Mouse (Mus musculus) G1E (cell line): ENCODE data around the gene Ruvbl2. TPM values are rescaled to one million over a fixed set of nuclear protein-coding genes. Genes with fewer than 3 reads are reported as not detected.
A peak's percentile ranks its signal among the peaks of the same experiment; 100 is the strongest.

ENCODE experiments used
- ATAC-seq: 2 replicates; pipeline ENCODE4 v1.8.0; 2016; ENCODE audit warnings: mild to moderate bottlenecking; ENCODE audit not compliant: insufficient number of reproducible peaks, poor library complexity, low FRiP score, severe bottlenecking; ENCODE audit errors: extremely low read depth
- DNase-seq: peaks from one replicate; pipeline ENCODE4 v3.0.0; 2012; ENCODE audit warnings: low spot score
- H3K27me3 ChIP-seq: 2 replicates; pipeline ENCODE4 v1.6.1; 2012; ENCODE audit warnings: mild to moderate bottlenecking, low read length, inconsistent platforms; ENCODE audit not compliant: insufficient read depth
- H3K36me3 ChIP-seq: replicated peaks from 2 replicates; pipeline ENCODE3; 2012; ENCODE audit warnings: mild to moderate bottlenecking, inconsistent platforms
- H3K4me1 ChIP-seq: 2 replicates; pipeline ENCODE4 v1.6.1; 2012; ENCODE audit warnings: low read depth, low read length, inconsistent platforms, mixed read lengths; ENCODE audit not compliant: insufficient read depth
- H3K4me3 ChIP-seq: 2 replicates; pipeline ENCODE4 v1.5.1; 2012; ENCODE audit warnings: low read depth, mild to moderate bottlenecking, inconsistent platforms, low read length, moderate library complexity, mixed read lengths
- H3K9me3 ChIP-seq: replicated peaks from 2 replicates; pipeline ENCODE4 v1.6.1; 2012; ENCODE audit warnings: inconsistent platforms
- CTCF ChIP-seq: IDR thresholded peaks from 2 replicates; pipeline ENCODE4 v1.5.1; 2012; ENCODE audit warnings: low read depth, low read length, inconsistent platforms, mixed read lengths
- GATA1 ChIP-seq: IDR thresholded peaks from 2 replicates; pipeline ENCODE4 v1.6.1; 2012; ENCODE audit warnings: borderline replicate concordance, low read length, inconsistent platforms, mixed read lengths
- GATA2 ChIP-seq: IDR thresholded peaks from 2 replicates; pipeline ENCODE4 v1.6.1; 2012; ENCODE audit warnings: low read depth, low read length, inconsistent platforms, borderline replicate concordance
- POLR2AphosphoS5 ChIP-seq: IDR thresholded peaks from 2 replicates; pipeline ENCODE4 v1.6.1; 2012; ENCODE audit warnings: low read depth, low read length, inconsistent platforms; ENCODE audit not compliant: insufficient replicate concordance
- TAL1 ChIP-seq: conservative IDR thresholded peaks from 2 replicates; pipeline ENCODE4 v1.6.1; 2012; ENCODE audit warnings: low read depth, low read length, inconsistent platforms, mixed read lengths
- polyA plus RNA-seq: library from polyadenylated mRNA; stranded (reverse); fragments of >175 nt; gene quantifications from 2 replicates; pipeline ENCODE4 v1.2.3, GENCODE M21; 2012
- total RNA-seq, 2 experiments: library from RNA; stranded (forward) in 1 of 2; stranded (reverse) in 1 of 2; fragments of 200-1000 nt in 1 of 2; fragments of >200 nt in 1 of 2; fragmentation: Nextera tagmentation in 1 of 2; gene quantifications; 2 replicates each; pipeline ENCODE4 v1.2.3; 2014 to 2017

Gene Ruvbl2
- total and polyA plus RNA-seq, 3 experiments, result 139 to 639 (median 255) TPM

- H3K9me3 ChIP-seq, result no peaks in the 10 kb centered on the region
- peak; percentile 95 for DNase-seq
- H3K4me1 ChIP-seq, result peaks cover 77% of the 10 kb centered on the region
- peak within 1 kb of the TSS; percentile 73 for H3K4me3 ChIP-seq
- peak; percentile 93 for ATAC-seq
- H3K36me3 ChIP-seq, result peaks cover 72% of the 10 kb centered on the region
- H3K27me3 ChIP-seq, result no peaks in the 10 kb centered on the region
- TF ChIP-seq CTCF (peak; percentile 87), TAL1 (no peak)
Observed at GRCm38 (mm10) chr7:45434203-45435015, 3.5 kb downstream of the Ruvbl2 start, which contains the start of gene Gys1. TSS of gene Gys1 (plus strand) at chr7:45434844.

- H3K4me3 ChIP-seq, result peak overlapping the region; percentile 73
- H3K27me3 ChIP-seq, result no peaks in the 10 kb centered on the region
- H3K9me3 ChIP-seq, result no peaks in the 10 kb centered on the region
- peaks cover 74% of the 10 kb centered on the region for H3K36me3 ChIP-seq
- no peak for DNase-seq
- no peak for ATAC-seq
- peaks cover 81% of the 10 kb centered on the region for H3K4me1 ChIP-seq
- TF ChIP-seq TAL1 (no peak), POLR2AphosphoS5 (no peak), GATA2 (no peak), CTCF (no peak), GATA1 (no peak)
Observed at GRCm38 (mm10) chr7:45433835-45434202, 4.1 kb downstream of the Ruvbl2 start.

DNA sequence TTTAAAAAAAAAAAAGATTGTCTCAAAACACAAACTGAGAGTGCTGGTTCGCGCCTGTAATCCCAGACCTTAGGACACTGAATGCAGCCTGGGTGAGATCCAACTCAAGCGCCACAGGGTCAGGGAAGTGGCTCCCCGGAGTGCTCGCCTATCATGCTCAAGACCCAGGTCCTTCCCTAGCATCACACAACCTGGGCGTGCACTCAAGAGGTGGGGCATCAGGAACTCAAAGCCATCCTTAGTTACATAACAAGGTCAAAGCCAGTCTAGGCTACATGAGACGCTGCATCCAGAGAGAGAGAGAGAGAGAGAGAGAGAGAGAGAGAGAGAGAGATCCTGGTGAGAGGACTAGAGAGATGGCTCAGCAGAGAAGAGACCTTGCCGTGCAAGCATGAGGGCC, 11.3 kb downstream of the Ruvbl2 start:
- Histone ChIP-seq H3K4me3 (no peak overlapping the region), H3K36me3 (peaks cover 99% of the 10 kb centered on the region)
- ATAC-seq, result no peak

GRCm38 (mm10) chr7:45421194-45421593, 16.7 kb downstream of the Ruvbl2 start:
- peaks cover 23% of the 10 kb centered on the region for H3K27me3 ChIP-seq
- H3K4me1 ChIP-seq, result peaks cover 36% of the 10 kb centered on the region
- TF ChIP-seq POLR2AphosphoS5, result no peak
- no peak for TF ChIP-seq GATA1
- no peak for TF ChIP-seq GATA2
- TF ChIP-seq CTCF, result no peak
- no peak for TF ChIP-seq TAL1
- H3K9me3 ChIP-seq, result no peaks in the 10 kb centered on the region
- peaks cover 69% of the 10 kb centered on the region for H3K36me3 ChIP-seq
- no peak overlapping the region for H3K4me3 ChIP-seq
- DNase-seq (no peak), ATAC-seq (no peak)

More for the DNA sequence above, 11.3 kb downstream of the Ruvbl2 start:
- Histone ChIP-seq H3K27me3 (no peaks in the 10 kb centered on the region), H3K9me3 (no peaks in the 10 kb centered on the region), H3K4me1 (peaks cover 57% of the 10 kb centered on the region)
- TF ChIP-seq TAL1, result no peak
- no peak for TF ChIP-seq GATA1
- TF ChIP-seq CTCF, result no peak
- TF ChIP-seq POLR2AphosphoS5, result no peak
- TF ChIP-seq GATA2, result no peak
- no peak for DNase-seq

- peaks cover 29% of the 10 kb centered on the region for H3K27me3 ChIP-seq
- ATAC-seq (no peak), DNase-seq (no peak)
- H3K4me1 ChIP-seq, result peaks cover 40% of the 10 kb centered on the region
- no peaks in the 10 kb centered on the region for H3K9me3 ChIP-seq
- TF ChIP-seq CTCF (no peak), GATA1 (no peak), TAL1 (no peak), POLR2AphosphoS5 (no peak), GATA2 (no peak)
- H3K4me3 ChIP-seq, result no peak within 1 kb of the TSS
- H3K36me3 ChIP-seq, result peaks cover 63% of the 10 kb centered on the region
Observed at GRCm38 (mm10) chr7:45420615-45420919, 17.3 kb downstream of the Ruvbl2 start, which contains the start of gene Lhb. TSS of gene Lhb (plus strand) at chr7:45420820.

- Histone ChIP-seq H3K36me3 (peaks cover 58% of the 10 kb centered on the region), H3K9me3 (no peaks in the 10 kb centered on the region), H3K4me1 (peaks cover 44% of the 10 kb centered on the region), H3K4me3 (no peak overlapping the region), H3K27me3 (peaks cover 35% of the 10 kb centered on the region)
- no peak for ATAC-seq
- TF ChIP-seq GATA1 (no peak), GATA2 (no peak), CTCF (no peak), POLR2AphosphoS5 (peak; percentile 23; the same call in 1 of the 2 replicates), TAL1 (no peak)
- no peak for DNase-seq
Observed at GRCm38 (mm10) chr7:45419859-45420614, 17.9 kb downstream of the Ruvbl2 start.
